Mouse (Mus musculus) lung, adult 18-20 months (tissue): ENCODE measurements at regions not wholly inside any gene's neighbourhood (a gene's known extent, or its start where the extent isn't known, plus 50 kb on each side); places are given as distances from the start of the nearest gene placed in this dataset.
"Not testable (repeated sequence)": the region's sequence is repeated elsewhere in the genome, so short reads cannot be mapped to it uniquely, and the experiment has no call there.

Source experiments
- DNase-seq, 2 experiments: peaks; one replicate each; pipeline ENCODE4 v3.0.0; 2022; ENCODE audit warnings: mixed read lengths in 2 of 2

GRCm38 (mm10) chr13:75295818-75296217, 206.2 kb downstream of the Pcsk1 start:
- no peak for DNase-seq

GRCm38 (mm10) chr13:75319780-75320179, 230.2 kb downstream of the Pcsk1 start:
- DNase-seq: no peak

GRCm38 (mm10) chr13:75320239-75320638, 230.6 kb downstream of the Pcsk1 start:
- DNase-seq: no peak

GRCm38 (mm10) chr13:75337054-75337453, 247.4 kb downstream of the Pcsk1 start:
- DNase-seq: no peak

- DNase-seq: no peak
Measured at GRCm38 (mm10) chr13:75343422-75343821, 253.8 kb downstream of the Pcsk1 start.

GRCm38 (mm10) chr13:75366723-75367426, 277.2 kb downstream of the Pcsk1 start:
- DNase-seq: no peak

- DNase-seq: no peak
Measured at GRCm38 (mm10) chr13:75368249-75368800, 278.7 kb downstream of the Pcsk1 start.

- DNase-seq: not testable (repeated sequence)
Measured at GRCm38 (mm10) chr13:75377100-75377499, 287.5 kb downstream of the Pcsk1 start.

- no peak for DNase-seq
Measured at GRCm38 (mm10) chr13:75377717-75378116, 288.1 kb downstream of the Pcsk1 start.

- DNase-seq: no peak
Measured at GRCm38 (mm10) chr13:75384631-75385340, 295.2 kb downstream of the Pcsk1 start.

- DNase-seq: no peak
Measured at GRCm38 (mm10) chr13:75389211-75389610, 299.6 kb downstream of the Pcsk1 start.

GRCm38 (mm10) chr13:75390177-75390576, 300.6 kb downstream of the Pcsk1 start:
- peak; percentile 42 to 54 for DNase-seq

- DNase-seq: not testable (repeated sequence)
Measured at GRCm38 (mm10) chr13:75399846-75400245, 306.7 kb upstream of the Ell2 start.

- DNase-seq: no peak
Measured at GRCm38 (mm10) chr13:75420726-75421125, 285.8 kb upstream of the Ell2 start.

GRCm38 (mm10) chr13:75426971-75427370, 279.6 kb upstream of the Ell2 start:
- DNase-seq: no peak

GRCm38 (mm10) chr13:75439170-75439569, 267.4 kb upstream of the Ell2 start:
- DNase-seq: no peak

GRCm38 (mm10) chr13:75440051-75440450, 266.5 kb upstream of the Ell2 start:
- DNase-seq: no peak

GRCm38 (mm10) chr13:75460335-75460878, 246.2 kb upstream of the Ell2 start:
- DNase-seq: no peak

GRCm38 (mm10) chr13:75461273-75461672, 245.3 kb upstream of the Ell2 start:
- DNase-seq: no peak

- no peak for DNase-seq
Measured at GRCm38 (mm10) chr13:75467225-75467624, 239.3 kb upstream of the Ell2 start.

GRCm38 (mm10) chr13:75475828-75476597, 230.5 kb upstream of the Ell2 start:
- no peak for DNase-seq

GRCm38 (mm10) chr13:75483157-75483915, 223.2 kb upstream of the Ell2 start:
- not testable (repeated sequence) for DNase-seq
